Mouse (Mus musculus) forebrain, embryonic 16.5 days (tissue): ENCODE data around the gene Lrmda. TPM values are rescaled to one million over a fixed set of nuclear protein-coding genes. Genes with fewer than 3 reads are reported as not detected.

Source experiments
- ATAC-seq: fragments of 200-750 bp; cut with Nextera tagmentation; 2 replicates; pipeline ENCODE4 v1.8.0; 2017; ENCODE audit warnings: mild to moderate bottlenecking, moderate library complexity
- H3K27ac ChIP-seq: fragments of 300-500 bp; sonication (generic); 2 replicates; pipeline ENCODE4 v1.5.1; 2014; ENCODE audit warnings: low read length, control low read depth
- H3K27me3 ChIP-seq: fragments of 300-500 bp; sonication (generic); replicated peaks from 2 replicates; pipeline ENCODE4 v1.6.1; 2014; ENCODE audit warnings: low read length; ENCODE audit not compliant: control insufficient read depth, insufficient read depth
- H3K36me3 ChIP-seq: fragments of 300-500 bp; sonication (generic); 2 replicates; pipeline ENCODE4 v1.6.1; 2014; ENCODE audit not compliant: control insufficient read depth, insufficient read depth
- H3K4me1 ChIP-seq: fragments of 300-500 bp; sonication (generic); replicated peaks from 2 replicates; pipeline ENCODE4 v1.6.1; 2014; ENCODE audit warnings: low read length; ENCODE audit not compliant: control insufficient read depth, insufficient read depth
- H3K4me2 ChIP-seq: fragments of 300-500 bp; sonication (generic); 2 replicates; pipeline ENCODE4 v1.6.1; 2014; ENCODE audit warnings: mild to moderate bottlenecking, low read length, control low read depth
- H3K4me3 ChIP-seq: fragments of 300-500 bp; sonication (generic); replicated peaks from 2 replicates; pipeline ENCODE4 v1.5.1; 2014; ENCODE audit warnings: mild to moderate bottlenecking, low read length, control low read depth
- H3K9ac ChIP-seq: fragments of 300-500 bp; sonication (generic); replicated peaks from 2 replicates; pipeline ENCODE4 v1.6.1; 2014; ENCODE audit warnings: low read depth, low read length, control low read depth
- H3K9me3 ChIP-seq: fragments of 300-500 bp; sonication (generic); 2 replicates; pipeline ENCODE4 v1.6.1; 2016; ENCODE audit warnings: low read length; ENCODE audit not compliant: control insufficient read depth
- WGBS: fragments of 180-500 bp; shearing (Covaris S2); extraction: QIAGEN DNeasy Blood & Tissue Kit; methylation state at CpG from one replicate; pipeline ENCODE4 v1.1.7; 2014; 5-methylcytosine and 5-hydroxymethylcytosine counted together
- polyA plus RNA-seq: library from polyadenylated mRNA; unstranded; fragments of >200 nt; fragmentation: Nextera tagmentation; extraction: Ambion mirVana; gene quantifications from 2 replicates; pipeline ENCODE4 v1.2.1, GENCODE M21; 2015

Gene Lrmda
- polyA plus RNA-seq, 1 experiment from 2014 or later, result not detected

DNA sequence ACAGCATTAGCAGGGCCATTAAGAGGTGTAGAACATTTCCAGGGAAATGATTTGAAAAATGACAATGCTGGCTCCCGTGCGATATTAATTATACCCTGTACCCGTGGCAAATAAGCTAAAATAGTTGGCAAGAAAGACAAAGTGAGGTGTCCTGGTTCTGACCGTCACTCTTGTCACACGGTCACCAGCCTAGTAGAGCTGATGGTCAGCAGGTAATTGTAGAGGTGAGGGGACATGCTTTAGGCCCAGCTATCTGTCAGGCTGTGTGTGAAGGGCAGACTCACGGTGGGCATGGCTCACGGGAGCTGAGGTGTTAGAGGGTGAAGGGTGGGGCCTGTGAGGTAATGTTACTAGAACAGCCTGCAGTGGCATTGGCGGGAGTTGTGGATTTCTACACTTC is 134.6 kb downstream of the Lrmda start:
- Histone ChIP-seq H3K9me3 (no peaks in the 10 kb centered on the region), H3K27me3 (peaks cover 46% of the 10 kb centered on the region), H3K4me2 (no peak overlapping the region), H3K9ac (no peak overlapping the region), H3K27ac (no peak overlapping the region), H3K4me3 (no peak overlapping the region), H3K4me1 (peaks cover 11% of the 10 kb centered on the region), H3K36me3 (no peaks in the 10 kb centered on the region)
- ATAC-seq, result no peak
- 74% methylated on average over 8 of the region's 8 CpGs for WGBS

GRCm38 (mm10) chr14:22155034-22155433 is 135.5 kb downstream of the Lrmda start:
- no peak overlapping the region for H3K4me2 ChIP-seq
- no peak for ATAC-seq
- H3K9me3 ChIP-seq, result no peaks in the 10 kb centered on the region
- no peak overlapping the region for H3K9ac ChIP-seq
- H3K36me3 ChIP-seq, result no peaks in the 10 kb centered on the region
- 39% methylated on average over 2 of the region's 2 CpGs for WGBS
- H3K27ac ChIP-seq, result no peak overlapping the region
- H3K27me3 ChIP-seq, result peaks cover 47% of the 10 kb centered on the region
- peaks cover 11% of the 10 kb centered on the region for H3K4me1 ChIP-seq
- no peak overlapping the region for H3K4me3 ChIP-seq

- Histone ChIP-seq H3K9me3 (no peaks in the 10 kb centered on the region), H3K4me2 (no peak overlapping the region), H3K4me3 (no peak overlapping the region), H3K27ac (no peak overlapping the region), H3K36me3 (no peaks in the 10 kb centered on the region), H3K9ac (no peak overlapping the region), H3K27me3 (peaks cover 51% of the 10 kb centered on the region), H3K4me1 (peaks cover 11% of the 10 kb centered on the region)
- no peak for ATAC-seq
- WGBS, result 8% methylated on average over 4 of the region's 4 CpGs
Observed at GRCm38 (mm10) chr14:22155512-22156026, 136.1 kb downstream of the Lrmda start.

DNA sequence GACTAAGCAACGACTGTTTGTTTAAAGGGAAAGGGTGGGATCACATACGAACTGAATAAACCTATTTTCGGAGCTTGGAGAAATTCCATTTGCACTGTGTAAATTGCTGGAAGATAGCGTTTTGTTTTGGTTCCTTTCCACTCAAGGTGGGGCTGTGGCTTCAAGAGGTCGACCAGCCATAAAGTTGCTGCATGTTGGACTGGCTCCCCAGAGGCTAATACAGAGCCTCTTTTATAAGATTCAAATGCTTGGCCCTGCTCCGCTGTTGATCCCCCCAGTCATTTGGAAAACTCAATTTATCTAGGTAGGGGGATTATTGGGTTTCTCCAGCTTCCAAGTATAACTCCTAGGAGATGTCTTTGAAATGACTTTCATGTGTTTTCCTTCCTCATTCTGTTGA is 137.5 kb downstream of the Lrmda start:
- H3K9me3 ChIP-seq, result no peaks in the 10 kb centered on the region
- no peak overlapping the region for H3K4me2 ChIP-seq
- H3K36me3 ChIP-seq, result no peaks in the 10 kb centered on the region
- no peak overlapping the region for H3K4me3 ChIP-seq
- H3K27me3 ChIP-seq, result peaks cover 55% of the 10 kb centered on the region
- peaks cover 10% of the 10 kb centered on the region for H3K4me1 ChIP-seq
- ATAC-seq, result no peak
- 71% methylated on average over 6 of the region's 6 CpGs for WGBS
- no peak overlapping the region for H3K27ac ChIP-seq
- H3K9ac ChIP-seq, result no peak overlapping the region

DNA sequence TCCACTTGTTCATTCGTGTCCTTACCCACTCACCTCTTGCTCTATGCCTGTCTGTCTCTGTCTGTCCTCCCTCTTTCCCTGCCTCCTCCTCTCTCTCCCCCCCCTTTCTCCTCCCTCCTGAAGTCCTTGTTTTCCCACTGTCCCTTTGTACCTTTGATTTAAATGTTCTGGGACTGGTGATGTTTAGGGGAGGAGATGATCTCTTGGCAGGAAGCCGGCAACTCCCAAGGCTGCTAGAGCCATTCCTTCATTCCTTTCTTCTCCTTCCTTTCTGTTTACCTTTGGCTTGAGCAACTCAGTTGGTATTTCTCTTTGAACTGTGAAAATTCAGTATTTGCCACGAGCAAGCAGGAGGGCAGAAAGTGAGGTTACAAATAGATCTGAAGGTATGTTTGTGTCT is 141.9 kb downstream of the Lrmda start:
- H3K4me3 ChIP-seq, result no peak overlapping the region
- no peak overlapping the region for H3K9ac ChIP-seq
- H3K36me3 ChIP-seq, result no peaks in the 10 kb centered on the region
- no peak for ATAC-seq
- no peak overlapping the region for H3K4me2 ChIP-seq
- H3K9me3 ChIP-seq, result no peaks in the 10 kb centered on the region
- H3K4me1 ChIP-seq, result no peaks in the 10 kb centered on the region
- peaks cover 46% of the 10 kb centered on the region for H3K27me3 ChIP-seq
- 46% methylated on average over 3 of the region's 3 CpGs for WGBS
- no peak overlapping the region for H3K27ac ChIP-seq

DNA sequence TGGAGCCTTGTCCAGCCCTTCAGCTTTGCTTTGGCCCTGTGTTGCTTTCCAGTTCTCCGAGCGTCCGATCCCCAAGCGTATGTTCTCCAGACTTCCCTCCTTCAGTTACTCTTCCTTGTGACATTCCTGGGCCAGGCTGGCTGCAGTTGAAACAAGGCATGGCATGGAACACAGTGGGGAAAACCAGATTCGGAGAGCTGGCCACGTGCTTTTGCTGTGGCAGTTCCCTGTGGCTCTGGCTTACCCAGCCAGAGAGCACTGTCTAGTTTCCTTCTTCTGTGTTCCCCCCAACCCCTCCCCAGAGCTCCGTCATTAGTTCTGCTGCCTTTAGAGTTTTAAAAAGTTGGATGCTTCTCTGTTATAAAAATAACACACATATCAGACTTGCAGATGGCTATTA is 147.8 kb downstream of the Lrmda start:
- Histone ChIP-seq H3K9me3 (no peaks in the 10 kb centered on the region), H3K9ac (no peak overlapping the region), H3K4me2 (no peak overlapping the region), H3K36me3 (no peaks in the 10 kb centered on the region), H3K27ac (no peak overlapping the region), H3K4me1 (no peaks in the 10 kb centered on the region), H3K27me3 (peaks cover 31% of the 10 kb centered on the region), H3K4me3 (no peak overlapping the region)
- no peak for ATAC-seq
- 85% methylated on average over 7 of the region's 7 CpGs for WGBS

GRCm38 (mm10) chr14:22168077-22168794 is 148.7 kb downstream of the Lrmda start:
- Histone ChIP-seq H3K27me3 (peaks cover 27% of the 10 kb centered on the region), H3K36me3 (no peaks in the 10 kb centered on the region), H3K4me3 (no peak overlapping the region), H3K9me3 (no peaks in the 10 kb centered on the region), H3K9ac (no peak overlapping the region), H3K4me2 (no peak overlapping the region), H3K4me1 (no peaks in the 10 kb centered on the region), H3K27ac (no peak overlapping the region)
- no peak for ATAC-seq
- WGBS, result 69% methylated on average over 11 of the region's 11 CpGs

- Histone ChIP-seq H3K4me3 (no peak overlapping the region), H3K4me1 (no peaks in the 10 kb centered on the region), H3K9me3 (no peaks in the 10 kb centered on the region), H3K4me2 (no peak overlapping the region), H3K9ac (no peak overlapping the region), H3K27ac (no peak overlapping the region), H3K27me3 (peaks cover 22% of the 10 kb centered on the region), H3K36me3 (no peaks in the 10 kb centered on the region)
- ATAC-seq, result no peak
- WGBS, result 57% methylated on average over 13 of the region's 14 CpGs
Observed at GRCm38 (mm10) chr14:22168795-22169568, 149.5 kb downstream of the Lrmda start.

DNA sequence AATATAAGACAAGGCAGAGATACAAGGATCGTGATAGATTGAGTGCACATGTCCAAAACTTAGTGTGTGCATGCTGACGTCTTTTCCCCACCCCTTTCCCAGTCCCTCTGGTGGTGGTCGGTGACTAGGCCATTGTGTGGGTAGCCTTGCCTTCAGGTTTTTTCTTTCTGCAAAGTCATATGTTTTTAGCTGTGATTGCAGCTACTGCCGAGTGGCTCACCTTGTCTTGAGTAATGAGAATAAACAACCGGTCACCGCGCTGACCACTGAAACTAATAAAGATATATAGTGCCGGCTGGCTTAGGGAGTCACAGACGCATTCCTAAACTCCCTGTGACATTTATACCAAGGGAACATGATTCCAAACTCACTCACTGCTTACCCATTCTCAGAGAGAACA is 155.2 kb downstream of the Lrmda start:
- no peaks in the 10 kb centered on the region for H3K36me3 ChIP-seq
- 79% methylated on average over 9 of the region's 9 CpGs for WGBS

More for the DNA sequence above, 155.2 kb downstream of the Lrmda start:
- Histone ChIP-seq H3K27ac (no peak overlapping the region), H3K9ac (no peak overlapping the region), H3K9me3 (no peaks in the 10 kb centered on the region), H3K4me2 (no peak overlapping the region), H3K4me3 (no peak overlapping the region), H3K4me1 (no peaks in the 10 kb centered on the region; the same call in 1 of the 2 replicates), H3K27me3 (no peaks in the 10 kb centered on the region; the same call in 1 of the 2 replicates)
- no peak for ATAC-seq
